Mouse (Mus musculus): ENCODE data around the gene Sap30bp. TPM values are rescaled to one million over a fixed set of nuclear protein-coding genes. Genes with fewer than 3 reads are reported as not detected.
A peak's percentile ranks its signal among the peaks of the same experiment; 100 is the strongest.

Gene Sap30bp
- polyA plus RNA-seq, 1 experiment from 2014 or later = 23.5 TPM

- peak overlapping the region; percentile 9; the same call in 1 of the 2 replicates for H3K4me2 ChIP-seq (ENCODE audit: low read depth, low read length)
- H3K4me1 ChIP-seq (ENCODE audit: control insufficient read depth, insufficient read depth, low read length) = peaks cover 9% of the 10 kb centered on the region
- peaks cover 33% of the 10 kb centered on the region for H3K27me3 ChIP-seq (ENCODE audit: control insufficient read depth, insufficient read depth, low read length)
- H3K9me3 ChIP-seq (replicated peaks; ENCODE audit: control insufficient read depth, low read length) = no peaks in the 10 kb centered on the region
- no peaks in the 10 kb centered on the region for H3K36me3 ChIP-seq (ENCODE audit: control insufficient read depth, insufficient read depth)
- H3K9ac ChIP-seq (ENCODE audit: low read length) = peak overlapping the region; percentile 69
- no peak overlapping the region; the same call in 1 of the 2 replicates for H3K27ac ChIP-seq (ENCODE audit: low read length)
- peak overlapping the region; percentile 55 for H3K4me3 ChIP-seq (ENCODE audit: low read length)
- ATAC-seq (replicated peaks; ENCODE audit: extremely low read depth, insufficient read depth, low FRiP score) = no peak
- WGBS = 34% methylated on average over 12 of the region's 12 CpGs
Measured at GRCm38 (mm10) chr11:115975544-115975943, 42.5 kb downstream of the Sap30bp start.

- 88% methylated on average over 15 of the region's 15 CpGs for WGBS
- Histone ChIP-seq H3K27me3 (ENCODE audit: control insufficient read depth, insufficient read depth, low read length) (peaks cover 5% of the 10 kb centered on the region; the same call in 1 of the 2 replicates), H3K27ac (ENCODE audit: low read length) (no peak overlapping the region), H3K9me3 (replicated peaks; ENCODE audit: control insufficient read depth, low read length) (no peaks in the 10 kb centered on the region), H3K4me1 (ENCODE audit: control insufficient read depth, insufficient read depth, low read length) (no peaks in the 10 kb centered on the region), H3K36me3 (ENCODE audit: control insufficient read depth, insufficient read depth) (no peaks in the 10 kb centered on the region), H3K4me2 (ENCODE audit: low read depth, low read length) (no peak overlapping the region), H3K4me3 (ENCODE audit: low read length) (no peak overlapping the region), H3K9ac (ENCODE audit: low read length) (no peak overlapping the region)
- ATAC-seq (replicated peaks; ENCODE audit: extremely low read depth, insufficient read depth, low FRiP score) = no peak
Measured at GRCm38 (mm10) chr11:115982472-115982871, 49.4 kb downstream of the Sap30bp start.

GRCm38 (mm10) chr11:115983291-115983690 lies 50.2 kb downstream of the Sap30bp start:
- Histone ChIP-seq H3K4me2 (ENCODE audit: low read depth, low read length) (no peak overlapping the region), H3K4me3 (ENCODE audit: low read length) (no peak overlapping the region), H3K9ac (ENCODE audit: low read length) (no peak overlapping the region), H3K9me3 (replicated peaks; ENCODE audit: control insufficient read depth, low read length) (no peaks in the 10 kb centered on the region), H3K36me3 (ENCODE audit: control insufficient read depth, insufficient read depth) (no peaks in the 10 kb centered on the region), H3K27ac (ENCODE audit: low read length) (no peak overlapping the region), H3K4me1 (ENCODE audit: control insufficient read depth, insufficient read depth, low read length) (no peaks in the 10 kb centered on the region), H3K27me3 (ENCODE audit: control insufficient read depth, insufficient read depth, low read length) (no peaks in the 10 kb centered on the region)
- ATAC-seq (replicated peaks; ENCODE audit: extremely low read depth, insufficient read depth, low FRiP score) = no peak
- 67% methylated on average over 8 of the region's 8 CpGs for WGBS

GRCm38 (mm10) chr11:115989686-115990085 lies 56.6 kb downstream of the Sap30bp start:
- H3K4me1 ChIP-seq (ENCODE audit: control insufficient read depth, insufficient read depth, low read length) = no peaks in the 10 kb centered on the region
- peak overlapping the region; percentile 40 for H3K4me2 ChIP-seq (ENCODE audit: low read depth, low read length)
- H3K27ac ChIP-seq (ENCODE audit: low read length) = no peak overlapping the region
- peaks cover 2% of the 10 kb centered on the region; the same call in 1 of the 2 replicates for H3K27me3 ChIP-seq (ENCODE audit: control insufficient read depth, insufficient read depth, low read length)
- peak overlapping the region; percentile 29; the same call in 1 of the 2 replicates for H3K9ac ChIP-seq (ENCODE audit: low read length)
- H3K4me3 ChIP-seq (ENCODE audit: low read length) = 0 out of 2 replicates have a peak overlapping the region, but pooled peaks have one; percentile 16
- no peak for ATAC-seq (replicated peaks; ENCODE audit: extremely low read depth, insufficient read depth, low FRiP score)
- H3K9me3 ChIP-seq (replicated peaks; ENCODE audit: control insufficient read depth, low read length) = no peaks in the 10 kb centered on the region
- H3K36me3 ChIP-seq (ENCODE audit: control insufficient read depth, insufficient read depth) = no peaks in the 10 kb centered on the region
- 25% methylated on average over 15 of the region's 15 CpGs for WGBS

GRCm38 (mm10) chr11:115992098-115992497 lies 59.0 kb downstream of the Sap30bp start:
- H3K4me1 ChIP-seq (ENCODE audit: control insufficient read depth, insufficient read depth, low read length) = no peaks in the 10 kb centered on the region
- H3K4me3 ChIP-seq (ENCODE audit: low read length) = no peak overlapping the region
- peaks cover 2% of the 10 kb centered on the region; the same call in 1 of the 2 replicates for H3K27me3 ChIP-seq (ENCODE audit: control insufficient read depth, insufficient read depth, low read length)
- 55% methylated on average over 4 of the region's 4 CpGs for WGBS
- ATAC-seq (replicated peaks; ENCODE audit: extremely low read depth, insufficient read depth, low FRiP score) = no peak
- no peaks in the 10 kb centered on the region for H3K9me3 ChIP-seq (replicated peaks; ENCODE audit: control insufficient read depth, low read length)
- no peak overlapping the region for H3K4me2 ChIP-seq (ENCODE audit: low read depth, low read length)
- no peaks in the 10 kb centered on the region for H3K36me3 ChIP-seq (ENCODE audit: control insufficient read depth, insufficient read depth)
- H3K9ac ChIP-seq (ENCODE audit: low read length) = no peak overlapping the region
- no peak overlapping the region for H3K27ac ChIP-seq (ENCODE audit: low read length)

GRCm38 (mm10) chr11:115995256-115995655 lies 62.2 kb downstream of the Sap30bp start:
- no peak overlapping the region for H3K4me2 ChIP-seq (ENCODE audit: low read depth, low read length)
- H3K36me3 ChIP-seq (ENCODE audit: control insufficient read depth, insufficient read depth) = no peaks in the 10 kb centered on the region
- 0 out of 2 replicates have a peak, but pooled peaks cover 2% of the 10 kb centered on the region for H3K4me1 ChIP-seq (ENCODE audit: control insufficient read depth, insufficient read depth, low read length)
- H3K9me3 ChIP-seq (replicated peaks; ENCODE audit: control insufficient read depth, low read length) = no peaks in the 10 kb centered on the region
- no peak overlapping the region for H3K4me3 ChIP-seq (ENCODE audit: low read length)
- 80% methylated on average over 3 of the region's 3 CpGs for WGBS
- no peak for ATAC-seq (replicated peaks; ENCODE audit: extremely low read depth, insufficient read depth, low FRiP score)
- H3K27ac ChIP-seq (ENCODE audit: low read length) = no peak overlapping the region
- H3K27me3 ChIP-seq (ENCODE audit: control insufficient read depth, insufficient read depth, low read length) = peaks cover 2% of the 10 kb centered on the region; the same call in 1 of the 2 replicates
- H3K9ac ChIP-seq (ENCODE audit: low read length) = no peak overlapping the region

GRCm38 (mm10) chr11:115997047-115997446 lies 64.0 kb downstream of the Sap30bp start:
- WGBS = 67% methylated on average over 4 of the region's 4 CpGs
- Histone ChIP-seq H3K27ac (ENCODE audit: low read length) (no peak overlapping the region), H3K4me1 (ENCODE audit: control insufficient read depth, insufficient read depth, low read length) (0 out of 2 replicates have a peak, but pooled peaks cover 2% of the 10 kb centered on the region), H3K4me3 (ENCODE audit: low read length) (no peak overlapping the region), H3K9ac (ENCODE audit: low read length) (no peak overlapping the region), H3K4me2 (ENCODE audit: low read depth, low read length) (no peak overlapping the region), H3K9me3 (replicated peaks; ENCODE audit: control insufficient read depth, low read length) (no peaks in the 10 kb centered on the region), H3K27me3 (ENCODE audit: control insufficient read depth, insufficient read depth, low read length) (peaks cover 2% of the 10 kb centered on the region; the same call in 1 of the 2 replicates), H3K36me3 (ENCODE audit: control insufficient read depth, insufficient read depth) (no peaks in the 10 kb centered on the region)
- no peak for ATAC-seq (replicated peaks; ENCODE audit: extremely low read depth, insufficient read depth, low FRiP score)

GRCm38 (mm10) chr11:115997662-115998061 lies 64.6 kb downstream of the Sap30bp start:
- Histone ChIP-seq H3K4me1 (ENCODE audit: control insufficient read depth, insufficient read depth, low read length) (0 out of 2 replicates have a peak, but pooled peaks cover 2% of the 10 kb centered on the region), H3K27ac (ENCODE audit: low read length) (no peak overlapping the region)
- WGBS = 53% methylated on average over 5 of the region's 5 CpGs

GRCm38 (mm10) chr11:115999027-115999426 lies 65.9 kb downstream of the Sap30bp start:
- Histone ChIP-seq H3K36me3 (ENCODE audit: control insufficient read depth, insufficient read depth) (no peaks in the 10 kb centered on the region), H3K27ac (ENCODE audit: low read length) (no peak overlapping the region), H3K9me3 (replicated peaks; ENCODE audit: control insufficient read depth, low read length) (no peaks in the 10 kb centered on the region; the same call in 1 of the 2 replicates), H3K9ac (ENCODE audit: low read length) (no peak overlapping the region), H3K4me2 (ENCODE audit: low read depth, low read length) (no peak overlapping the region), H3K4me3 (ENCODE audit: low read length) (no peak overlapping the region), H3K4me1 (ENCODE audit: control insufficient read depth, insufficient read depth, low read length) (0 out of 2 replicates have a peak, but pooled peaks cover 2% of the 10 kb centered on the region), H3K27me3 (ENCODE audit: control insufficient read depth, insufficient read depth, low read length) (no peaks in the 10 kb centered on the region)
- no peak for ATAC-seq (replicated peaks; ENCODE audit: extremely low read depth, insufficient read depth, low FRiP score)
- WGBS = 46% methylated on average over 7 of the region's 7 CpGs

More at GRCm38 (mm10) chr11:115997662-115998061, 64.6 kb downstream of the Sap30bp start:
- ATAC-seq (replicated peaks; ENCODE audit: extremely low read depth, insufficient read depth, low FRiP score) = no peak
- H3K9ac ChIP-seq (ENCODE audit: low read length) = no peak overlapping the region
- H3K27me3 ChIP-seq (ENCODE audit: control insufficient read depth, insufficient read depth, low read length) = peaks cover 2% of the 10 kb centered on the region; the same call in 1 of the 2 replicates
- no peaks in the 10 kb centered on the region for H3K9me3 ChIP-seq (replicated peaks; ENCODE audit: control insufficient read depth, low read length)
- no peaks in the 10 kb centered on the region for H3K36me3 ChIP-seq (ENCODE audit: control insufficient read depth, insufficient read depth)
- no peak overlapping the region for H3K4me3 ChIP-seq (ENCODE audit: low read length)
- H3K4me2 ChIP-seq (ENCODE audit: low read depth, low read length) = no peak overlapping the region
